In the genomic region with DNA sequence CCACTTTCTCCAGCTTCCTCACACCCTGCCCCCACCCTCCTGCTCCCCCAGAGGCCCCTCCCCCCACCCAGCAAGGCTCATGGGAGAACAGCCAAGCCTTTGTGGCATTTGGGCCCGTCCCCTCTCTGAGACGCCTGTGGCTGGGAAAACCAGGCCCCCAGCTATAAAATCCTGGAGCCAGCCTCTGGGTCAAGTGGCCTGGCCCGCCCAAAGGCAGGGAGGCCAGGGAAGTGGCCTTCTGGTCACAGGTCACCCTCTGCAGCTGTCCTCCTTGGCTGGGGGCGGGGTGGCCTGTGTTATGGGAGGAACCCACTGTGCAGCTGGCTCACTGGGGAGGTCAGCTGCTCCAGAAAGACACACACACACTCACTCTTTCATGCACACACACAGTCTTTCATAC, we compare ENCODE assay signal across 8 mouse cellular contexts. TPM values are rescaled to one million over a fixed set of nuclear protein-coding genes. Genes with fewer than 3 reads are reported as not detected.
DNase-seq lines count a peak whose midpoint lies in the region; ATAC-seq lines count a peak whose summit lies in the region.

No protein-coding gene starts in this region.

- no peaks in the 10 kb centered on the region; the same call in 1 of the 2 replicates for H3K36me3 ChIP-seq in forebrain, embryonic 10.5 days (replicated peaks)
- no peaks in the 10 kb centered on the region for H3K36me3 ChIP-seq in heart, embryonic 16.5 days (ENCODE audit: control insufficient read depth, insufficient read depth)

- H3K27ac ChIP-seq in forebrain, embryonic 10.5 days = peak overlapping the region; percentile 91
- peak overlapping the region; percentile 81 for H3K27ac ChIP-seq in heart, embryonic 16.5 days (ENCODE audit: low read length)

- peak; percentile 65 to 72 for DNase-seq in cerebellum, postnatal 10 days
- no peak for DNase-seq in cerebellum, postnatal 36 days
- DNase-seq in forebrain, embryonic 10.5 days (ENCODE audit: extremely low spot score, low spot score) = peak; percentile 73
- DNase-seq in kidney, postnatal 10 days = peak; percentile 92
- peak; percentile 81 for DNase-seq in lung, postnatal 14 days
- DNase-seq in skeletal muscle tissue, adult 2 months (ENCODE audit: low read depth, low spot score) = peak; percentile 94

- H3K4me1 ChIP-seq in forebrain, embryonic 10.5 days = peaks cover 95% of the 10 kb centered on the region
- peaks cover 38% of the 10 kb centered on the region for H3K4me1 ChIP-seq in heart, embryonic 16.5 days (ENCODE audit: control insufficient read depth, insufficient read depth, low read length)

- H3K4me3 ChIP-seq in forebrain, embryonic 10.5 days = peak overlapping the region; percentile 24; the same call in 1 of the 2 replicates
- no peak overlapping the region for H3K4me3 ChIP-seq in heart, embryonic 16.5 days (ENCODE audit: low read length)

- peaks cover 49% of the 10 kb centered on the region for H3K27me3 ChIP-seq in forebrain, embryonic 10.5 days (ENCODE audit: poor library complexity, severe bottlenecking)
- H3K27me3 ChIP-seq in heart, embryonic 16.5 days (ENCODE audit: control insufficient read depth, insufficient read depth, low read length) = peaks cover 3% of the 10 kb centered on the region; the same call in 1 of the 2 replicates

- H3K9me3 ChIP-seq in forebrain, embryonic 10.5 days = no peaks in the 10 kb centered on the region
- H3K9me3 ChIP-seq in heart, embryonic 16.5 days (replicated peaks; ENCODE audit: control insufficient read depth, low read length) = no peaks in the 10 kb centered on the region

- peak overlapping the region; percentile 58 for H3K9ac ChIP-seq in heart, embryonic 16.5 days (ENCODE audit: low read length)

- ATAC-seq in heart, embryonic 16.5 days (replicated peaks; ENCODE audit: extremely low read depth, insufficient read depth, low FRiP score) = peak; percentile 55
- no peak for ATAC-seq in inflammation-experienced regulatory T-cells, adult 6 months

- WGBS in forebrain, embryonic 10.5 days = 4% methylated on average over 4 of the region's 4 CpGs
- 20% methylated on average over 4 of the region's 4 CpGs for WGBS in heart, embryonic 16.5 days

- peak overlapping the region; percentile 62; the same call in 1 of the 2 replicates for H3K4me2 ChIP-seq in heart, embryonic 16.5 days (ENCODE audit: low read depth, low read length)

RNA-seq across cellular contexts. Expression of a gene that starts 37.2 kb away (rescaled TPM):
- polyA plus RNA-seq in forebrain, embryonic 10.5 days (2016; fragmentation: Nextera tagmentation; extraction: Ambion mirVana) = 11.1 and 12.0 TPM in 2 replicates
- polyA plus RNA-seq in heart, embryonic 16.5 days (2015; fragmentation: Nextera tagmentation; extraction: Ambion mirVana) = 7.7 and 9.7 TPM in 2 replicates
- polyA plus RNA-seq in inflammation-experienced regulatory T-cells, adult 6 months (2017; shearing (Covaris generic)) = 1 to 10 TPM; 2.0 to 4.0 (median 3.2) TPM

Comparison
In these comparisons a context has a peak if more than half of its experiments do, and no peak if none do; other contexts are left out.
1. DNase-seq: peak in cerebellum, postnatal 10 days (2 of 2), forebrain, embryonic 10.5 days (single experiment), kidney, postnatal 10 days (single experiment), lung, postnatal 14 days (single experiment) and skeletal muscle tissue, adult 2 months (single experiment); none in cerebellum, postnatal 36 days (0 of 2).